Mouse (Mus musculus) NIH3T3 (cell line): ENCODE results near the gene Samd14.

Experiments
- DNase-seq: peaks from one replicate; pipeline ENCODE4 v3.0.0-alpha.2; 2012; ENCODE audit warnings: low read depth

The Samd14 gene

DNA sequence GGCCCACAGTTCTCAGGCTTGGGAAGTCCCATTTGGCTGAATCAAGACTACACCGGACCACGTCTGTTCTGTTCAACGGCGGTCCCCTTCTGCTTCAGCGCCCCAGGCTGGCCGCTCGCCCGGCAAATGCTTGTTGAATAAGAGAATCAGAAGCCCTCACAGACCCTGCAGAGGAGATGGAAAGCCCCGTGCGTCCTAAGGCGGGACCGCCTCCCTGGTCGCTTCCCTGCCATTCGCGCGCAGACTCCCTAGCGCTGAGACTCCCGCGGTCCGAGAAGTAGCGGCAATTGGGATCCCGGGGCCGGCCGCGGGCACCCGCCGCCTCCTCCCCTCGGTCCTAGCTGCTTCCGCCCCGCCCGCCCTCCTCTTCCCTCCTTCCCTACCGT lies at the start of gene Samd14:
TSS of gene Samd14 (plus strand) at position 251 of the 386 bp plus-strand sequence.
- DNase-seq, result peak; percentile 89

DNA sequence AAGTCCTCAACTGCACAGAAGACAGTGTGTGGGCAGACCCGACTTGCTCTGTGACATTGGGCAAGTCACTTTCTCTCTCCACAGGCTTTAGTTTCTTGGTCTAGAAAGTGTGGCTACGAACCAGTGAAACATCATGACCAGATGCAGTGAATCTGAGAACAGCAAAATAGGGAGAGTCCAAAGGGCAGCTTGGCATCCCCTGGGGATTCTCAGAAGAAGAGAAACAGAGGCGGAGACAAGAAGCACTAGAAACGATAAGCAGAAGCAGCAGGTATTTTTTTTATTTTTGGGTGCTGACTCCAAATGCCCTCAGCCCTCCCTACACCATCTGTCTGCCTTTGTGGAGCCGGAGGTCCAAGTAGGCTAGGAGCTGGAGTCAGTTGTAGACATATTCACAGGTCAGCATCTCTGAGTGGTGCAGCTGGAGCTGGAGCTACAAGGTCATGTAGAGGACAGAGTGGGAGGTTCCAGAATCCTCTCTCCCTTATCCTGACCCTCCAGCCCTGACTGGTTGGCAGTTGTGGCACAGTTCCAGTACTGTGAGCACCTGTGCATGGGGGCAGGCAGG lies 47.1 kb upstream of the Samd14 start:
- no peak for DNase-seq

DNA sequence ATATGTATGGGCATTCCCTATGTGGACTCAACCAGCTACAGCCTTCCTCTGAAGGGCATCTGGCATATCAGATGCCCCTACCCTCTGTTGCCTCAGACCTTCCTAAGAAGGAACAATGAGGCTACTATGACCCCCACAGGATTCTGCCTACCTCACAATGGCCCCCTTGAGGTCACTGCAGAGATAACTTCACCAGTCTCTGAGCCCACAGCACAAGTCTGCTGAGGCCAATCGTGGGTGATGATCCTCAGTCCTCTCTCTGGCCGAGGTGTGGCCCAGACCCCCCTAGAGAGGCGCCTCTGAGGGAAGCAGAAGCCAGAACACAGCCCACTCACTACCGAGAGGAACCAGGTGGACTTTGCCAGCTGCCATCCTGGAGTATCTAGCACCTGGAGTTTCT lies 42.3 kb upstream of the Samd14 start, which contains the start of gene Hils1:
TSS of gene Hils1 (plus strand) at position 175 of the 400 bp plus-strand sequence.
- DNase-seq, result no peak

DNA sequence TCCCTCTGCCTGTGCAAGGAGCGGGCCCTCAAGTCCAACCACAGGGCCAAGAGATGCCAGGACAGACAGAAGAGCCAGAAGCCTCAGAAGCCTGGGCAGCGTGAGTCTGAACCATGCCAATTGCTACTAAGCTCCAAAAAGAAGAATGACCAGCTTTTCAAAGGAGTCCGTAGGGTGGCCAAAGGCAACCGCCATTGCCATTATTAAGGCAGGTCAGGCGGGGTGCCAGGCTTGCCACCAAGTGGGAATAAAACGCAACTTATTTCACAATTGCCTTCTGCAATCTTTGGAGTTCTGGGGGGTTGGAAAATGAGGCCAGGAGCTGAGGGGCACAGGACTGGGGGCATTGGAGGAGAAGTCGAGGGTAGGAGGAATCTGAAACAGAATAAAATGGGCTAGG lies 41.5 kb upstream of the Samd14 start:
- peak; percentile 40 for DNase-seq

DNA sequence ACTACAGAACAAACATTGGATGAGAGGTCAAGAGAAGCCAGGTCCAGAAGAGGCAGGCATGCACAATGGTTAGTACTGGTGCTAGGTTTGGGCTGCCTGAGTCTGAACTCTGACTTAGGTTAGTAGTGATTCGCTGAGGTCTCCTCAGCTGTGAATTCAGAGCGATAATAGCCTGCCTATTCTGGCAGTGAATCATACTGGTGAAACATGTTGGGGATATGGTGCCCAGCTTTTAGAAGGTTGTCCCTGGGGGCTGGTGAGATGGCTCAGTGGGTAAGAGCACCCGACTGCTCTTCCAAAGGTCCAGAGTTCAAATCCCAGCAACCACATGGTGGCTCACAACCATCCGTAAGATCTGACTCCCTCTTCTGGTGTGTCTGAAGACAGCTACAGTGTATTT lies 40.0 kb upstream of the Samd14 start:
- peak; percentile 58 for DNase-seq

DNA sequence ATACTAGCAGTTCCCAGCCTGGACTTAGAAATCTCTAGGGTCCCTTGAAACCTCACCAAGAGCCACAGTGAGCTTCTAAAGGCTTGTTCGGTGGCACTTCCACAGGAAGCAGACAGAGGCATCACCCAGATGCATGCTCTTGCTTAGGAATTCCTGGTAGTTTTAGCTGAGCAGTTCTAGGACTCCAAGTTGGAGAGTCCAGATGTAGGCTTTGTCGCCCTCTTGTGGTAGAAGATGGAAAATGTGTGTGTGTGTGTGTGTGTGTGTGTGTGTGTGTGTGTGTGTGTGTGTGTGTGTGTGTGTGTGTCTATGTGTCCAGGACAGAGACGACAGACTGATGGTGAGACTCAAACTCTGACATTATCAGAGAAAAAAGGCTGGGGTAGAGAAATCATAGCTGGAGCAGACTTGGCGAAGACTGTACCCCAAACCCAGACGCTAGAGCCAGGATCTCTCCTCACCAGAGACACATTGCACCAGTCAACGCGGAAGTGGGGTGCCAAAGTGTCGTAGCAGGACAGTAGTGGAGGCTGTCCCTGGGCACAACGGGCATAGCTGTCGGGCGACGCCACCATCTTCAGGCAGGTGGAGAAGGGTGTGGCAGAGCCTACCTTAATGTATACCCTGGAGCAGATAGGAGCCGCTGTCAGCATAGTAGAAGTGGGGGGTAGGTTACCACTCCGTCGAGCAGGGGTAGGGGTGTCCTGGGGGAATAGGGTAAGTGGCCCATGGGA lies 39.3 kb upstream of the Samd14 start:
- peak; percentile 90 for DNase-seq

DNA sequence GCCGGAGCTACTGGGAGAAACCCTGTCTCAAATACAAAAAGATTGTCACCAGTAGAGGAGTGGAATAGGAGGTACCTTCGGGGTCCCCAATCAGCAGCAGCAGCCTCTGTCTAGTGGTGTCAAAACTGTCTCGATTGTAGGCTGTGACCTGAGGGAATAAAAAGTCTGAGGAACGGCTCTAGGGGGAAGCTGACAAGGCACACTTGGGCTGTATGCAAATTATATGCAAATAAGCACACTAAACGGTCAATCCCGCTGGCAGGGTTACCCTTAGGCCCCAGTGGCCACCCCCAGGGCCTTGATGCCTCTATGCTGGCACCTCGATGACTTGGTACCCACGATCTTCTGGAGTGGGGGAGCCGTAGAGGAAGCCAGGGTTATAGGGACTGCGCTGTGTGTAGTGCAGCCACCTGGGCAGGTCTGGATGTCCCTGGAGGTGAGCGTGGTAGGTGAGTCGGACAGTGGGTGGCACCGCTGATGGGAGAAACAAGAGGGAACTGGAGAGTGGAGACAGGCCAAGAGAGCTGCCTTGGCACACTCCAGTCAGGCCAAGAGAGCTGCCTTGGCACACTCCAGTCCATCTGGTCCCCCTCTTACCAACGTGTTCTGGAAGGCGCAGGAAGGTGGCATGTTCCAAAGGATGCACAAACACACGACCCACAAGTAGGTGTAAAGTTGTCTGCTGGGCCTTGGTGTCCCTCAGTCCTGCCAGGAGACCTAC lies 37.6 kb upstream of the Samd14 start:
- no peak for DNase-seq

DNA sequence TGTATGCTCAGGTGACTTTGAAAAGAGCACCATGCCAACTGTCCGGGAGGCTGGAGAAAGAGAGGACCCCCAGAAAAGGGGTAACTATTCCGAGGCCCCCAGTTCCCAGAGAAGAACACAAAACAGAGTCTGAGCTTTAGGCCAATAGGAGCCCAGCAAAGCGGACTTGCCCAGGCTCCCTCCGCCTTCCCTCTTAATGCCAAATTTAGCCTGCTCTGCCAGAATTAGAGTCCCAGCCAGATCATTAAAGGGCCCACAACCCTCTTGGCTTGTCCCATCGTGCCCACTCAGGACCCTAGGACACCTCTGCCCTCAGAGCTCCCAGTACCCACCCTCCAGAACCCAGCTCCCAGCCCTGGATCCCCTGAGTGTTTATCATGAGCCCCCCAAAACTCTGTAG lies 36.8 kb upstream of the Samd14 start:
- DNase-seq, result no peak

DNA sequence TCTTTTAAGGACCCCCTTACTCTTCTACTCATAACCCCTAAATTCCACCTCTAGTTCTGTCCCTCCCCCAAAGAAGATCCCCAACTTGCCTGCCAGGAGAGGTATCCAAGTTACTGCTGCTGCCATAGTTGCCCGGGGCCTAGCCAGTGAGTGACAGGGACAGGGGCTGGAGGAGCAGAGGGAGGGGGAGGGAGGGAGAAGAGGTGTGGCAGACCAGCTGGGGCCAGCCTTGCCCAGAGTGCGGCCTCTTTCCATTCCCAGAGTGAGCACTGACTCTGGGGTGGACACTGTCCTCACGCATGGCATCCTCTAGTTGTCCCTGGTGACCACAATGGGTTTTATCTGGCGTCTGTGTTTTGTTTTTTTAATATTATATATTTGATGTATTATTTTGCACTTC lies 36.4 kb upstream of the Samd14 start:
- DNase-seq, result no peak

DNA sequence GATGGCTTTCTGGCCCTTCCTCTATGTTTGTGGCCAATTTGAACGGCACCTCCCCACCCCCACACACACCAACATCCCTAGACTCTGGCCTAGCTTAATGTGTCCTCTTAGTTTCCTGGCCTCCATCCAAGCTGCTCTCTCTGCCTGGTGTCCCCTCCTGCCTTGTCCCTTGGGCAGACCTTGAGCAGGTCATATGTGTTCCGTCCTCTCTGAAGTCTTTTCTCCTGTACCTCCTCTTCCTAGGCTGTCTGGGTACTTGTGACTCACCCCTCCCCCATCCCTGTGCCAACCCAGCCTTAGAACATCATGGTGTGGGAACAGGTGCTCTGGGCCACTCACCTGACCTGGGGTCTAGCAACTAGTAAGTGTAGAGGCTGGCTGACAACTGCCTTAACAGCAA lies 34.7 kb upstream of the Samd14 start:
- DNase-seq, result no peak

DNA sequence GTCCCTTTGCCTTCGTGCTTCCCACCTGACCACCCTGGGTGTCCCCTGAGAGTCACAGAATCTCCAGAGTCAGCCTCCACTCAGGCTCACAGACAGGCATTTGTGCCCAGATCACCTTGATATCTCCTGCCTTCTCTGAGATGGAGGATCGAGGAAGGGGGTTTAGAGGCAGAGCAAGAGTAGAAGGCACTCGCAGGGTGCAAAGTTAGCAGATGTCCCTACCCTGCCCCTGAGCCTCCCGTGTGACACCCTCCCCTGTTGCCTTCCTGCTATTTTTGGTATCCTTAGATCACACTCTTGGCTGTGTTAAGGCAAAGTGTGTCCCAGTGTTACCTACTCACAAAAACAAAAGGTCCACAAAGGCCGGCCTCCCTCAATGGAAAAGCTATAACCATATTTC lies 33.5 kb upstream of the Samd14 start, which contains the start of gene Sgca:
TSS of gene Sgca (minus strand) at position 129 of the 400 bp plus-strand sequence.
- no peak for DNase-seq

DNA sequence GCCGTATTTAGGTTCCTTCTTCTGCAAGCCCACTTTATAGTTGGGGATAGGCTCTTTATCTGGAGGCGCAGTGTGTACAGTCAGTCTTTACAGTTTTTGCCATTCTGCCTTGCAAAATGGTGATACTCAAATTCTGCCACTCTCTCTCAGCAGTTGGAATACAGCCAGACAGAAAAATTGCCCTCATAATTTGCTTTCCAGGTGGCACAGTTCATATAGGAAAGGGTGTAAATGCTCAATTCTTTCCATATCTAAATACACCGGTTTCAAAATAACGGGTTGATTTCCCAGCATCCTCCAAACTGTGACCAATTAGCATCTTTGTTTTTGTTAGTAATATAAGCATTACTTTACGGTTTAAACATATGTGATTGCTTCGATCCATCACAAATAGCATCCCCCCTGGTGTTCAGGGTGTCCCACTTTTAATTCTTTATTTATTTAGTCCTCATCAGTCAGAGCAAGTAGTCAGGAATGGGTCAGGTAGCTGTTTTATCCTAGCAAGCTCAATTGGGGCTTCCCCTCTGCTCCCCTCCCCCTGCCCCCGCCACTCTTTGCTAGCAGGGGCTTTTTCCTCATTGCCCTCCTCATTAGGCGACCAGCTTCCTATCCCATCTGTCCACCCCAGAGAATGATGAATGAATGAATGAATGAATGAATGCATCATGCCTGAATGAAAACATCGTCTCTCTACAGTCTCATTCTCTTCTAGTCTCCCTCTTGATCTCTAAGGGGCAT lies 31.3 kb upstream of the Samd14 start:
- DNase-seq, result no peak

DNA sequence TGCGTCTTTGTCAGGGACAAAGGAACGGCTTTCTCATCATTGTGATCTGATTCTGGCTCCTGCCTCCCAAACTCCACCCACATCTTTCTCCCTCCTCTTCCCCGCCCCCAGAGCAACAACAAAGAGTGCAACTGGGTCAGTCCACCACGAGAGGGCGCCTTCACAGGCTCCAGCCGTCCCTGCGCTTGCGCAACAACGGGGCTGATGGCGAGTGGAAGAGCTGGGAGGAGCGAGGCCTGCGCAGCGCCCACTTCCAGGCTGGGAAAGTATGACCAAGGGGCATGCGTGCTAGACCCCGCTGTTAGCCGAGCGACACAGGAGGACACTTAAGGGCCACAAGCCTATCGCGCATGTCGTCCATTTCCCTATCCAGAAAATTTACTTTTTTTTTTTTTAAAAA lies 30.7 kb upstream of the Samd14 start:
- peak; percentile 99 for DNase-seq

DNA sequence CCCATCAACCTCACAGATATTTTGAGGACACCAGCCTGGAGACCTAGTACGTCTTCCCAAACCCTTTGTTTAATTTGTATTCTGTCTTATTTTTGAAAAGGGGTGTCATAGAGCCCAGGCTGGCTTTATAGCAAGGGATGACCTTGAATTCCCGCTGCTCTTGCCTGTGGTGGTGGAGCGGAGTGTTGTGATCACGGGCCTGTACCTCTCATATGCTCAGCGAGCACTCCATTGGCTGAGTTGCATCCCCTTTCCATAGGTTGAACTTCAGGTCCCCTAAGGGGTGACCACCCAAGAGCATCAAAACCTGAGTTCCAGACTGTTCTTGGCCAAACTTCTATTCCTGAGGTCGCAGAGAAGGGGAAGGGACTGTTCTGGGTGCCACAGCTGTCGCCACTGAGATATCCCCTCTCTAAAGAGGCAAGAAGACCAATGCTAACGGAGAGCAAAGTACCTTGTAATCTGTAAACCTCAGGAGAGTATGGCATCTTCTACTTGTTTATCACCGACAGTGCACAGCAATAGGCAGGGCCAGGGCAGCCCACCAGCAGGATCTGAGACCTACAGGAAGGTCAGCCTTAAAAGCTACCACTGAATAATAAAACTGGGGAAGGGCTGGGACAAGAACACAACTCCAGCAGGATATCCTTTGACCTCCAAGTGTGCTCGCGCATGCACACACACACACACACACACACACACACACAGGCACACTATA lies 30.1 kb upstream of the Samd14 start:
- no peak for DNase-seq

DNA sequence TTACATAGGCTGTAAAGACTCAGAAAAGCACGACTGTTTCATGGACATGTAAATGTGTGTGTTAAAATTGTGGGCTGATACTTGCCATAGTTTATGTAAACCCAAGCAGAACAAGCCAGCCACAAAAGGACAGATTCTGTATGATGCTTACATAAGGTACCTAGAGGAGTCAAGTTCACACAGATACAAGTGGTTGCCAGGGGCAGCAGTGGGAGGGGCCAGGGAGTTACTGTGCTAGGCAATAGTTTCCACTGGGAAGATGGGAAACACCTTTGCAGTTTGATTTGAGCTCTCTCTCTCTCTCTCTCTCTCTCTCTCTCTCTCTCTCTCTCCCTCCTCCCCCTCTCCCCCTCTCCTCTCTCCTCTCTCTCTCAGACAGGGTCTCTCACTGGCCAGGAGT lies 24.5 kb upstream of the Samd14 start:
- peak; percentile 38 for DNase-seq

DNA sequence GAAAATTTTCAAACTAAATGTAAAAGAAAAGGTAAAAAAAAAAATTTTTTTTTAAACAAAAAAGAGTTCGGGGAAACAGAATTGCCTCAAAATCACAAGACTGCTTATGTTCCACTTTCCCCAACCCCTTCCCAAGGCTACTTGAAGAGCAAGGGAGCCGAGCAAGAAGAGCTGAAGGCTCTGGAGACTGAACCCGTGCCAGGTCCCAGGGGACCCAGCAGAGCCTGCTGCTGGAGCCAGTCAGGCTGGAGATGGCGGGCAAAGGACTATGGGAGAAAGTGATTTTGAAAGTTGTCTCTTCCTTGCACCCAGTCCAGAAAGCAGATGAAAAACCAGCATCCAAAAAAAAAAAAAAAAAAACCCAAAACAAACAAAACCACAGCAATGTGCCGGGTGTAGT lies 23.9 kb upstream of the Samd14 start:
- DNase-seq, result no peak

DNA sequence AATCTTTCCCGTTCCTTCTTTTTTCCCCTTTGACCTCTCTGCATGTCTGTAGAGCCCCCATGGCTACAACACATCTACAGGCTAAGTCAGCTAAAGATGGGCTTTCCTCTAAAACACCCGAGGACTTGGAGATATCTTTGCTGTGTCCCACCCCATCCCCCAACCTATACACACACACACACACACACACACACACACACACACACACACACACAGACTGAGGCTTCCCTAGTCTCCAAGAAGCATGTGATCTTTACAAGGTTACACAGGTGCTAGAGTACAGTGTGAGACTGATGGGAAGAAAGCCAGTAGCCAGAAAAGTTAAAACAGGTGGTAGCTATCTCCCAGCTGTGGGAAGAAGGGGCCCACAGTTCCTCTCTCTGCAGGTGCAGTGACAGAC lies 23.2 kb upstream of the Samd14 start:
- no peak for DNase-seq

DNA sequence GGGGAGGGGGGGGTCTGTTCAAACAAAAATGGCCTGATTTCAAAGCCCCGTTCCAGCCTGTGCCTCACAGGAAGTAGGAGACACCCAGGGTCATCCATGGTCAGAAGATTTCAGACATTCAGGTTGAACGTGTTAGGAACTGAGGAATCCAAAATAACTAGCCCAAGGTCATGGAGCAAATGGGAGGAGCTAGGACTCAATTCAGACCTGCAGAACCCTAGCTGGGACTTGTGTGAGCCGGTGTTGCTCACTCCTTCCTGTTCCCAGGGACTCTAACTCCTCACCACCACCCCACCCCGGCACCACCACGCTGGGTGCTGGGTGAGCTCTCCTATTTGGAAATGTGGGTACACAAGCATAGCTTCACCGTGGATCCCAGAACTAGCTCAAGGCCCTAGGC lies 22.3 kb upstream of the Samd14 start:
- no peak for DNase-seq

DNA sequence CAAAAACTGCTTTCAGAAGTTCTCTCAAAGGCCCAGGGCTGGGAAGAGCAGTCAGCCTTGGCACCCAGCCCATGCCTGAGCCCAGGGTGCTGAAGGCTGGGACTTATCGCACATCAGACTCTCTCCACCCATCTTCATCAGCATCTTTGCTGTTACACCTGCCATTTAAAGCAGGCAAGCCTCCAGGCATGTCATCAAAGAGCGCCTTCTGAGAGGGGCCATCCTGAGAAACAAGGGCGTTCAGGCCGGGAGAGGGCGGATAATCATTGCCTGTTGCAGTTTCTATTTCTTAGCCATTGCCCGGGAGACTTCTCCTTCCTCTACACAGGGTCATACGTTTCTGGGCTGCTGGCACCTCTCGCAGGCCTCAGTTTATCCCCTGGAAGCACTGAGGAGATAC lies 21.8 kb upstream of the Samd14 start:
- no peak for DNase-seq

DNA sequence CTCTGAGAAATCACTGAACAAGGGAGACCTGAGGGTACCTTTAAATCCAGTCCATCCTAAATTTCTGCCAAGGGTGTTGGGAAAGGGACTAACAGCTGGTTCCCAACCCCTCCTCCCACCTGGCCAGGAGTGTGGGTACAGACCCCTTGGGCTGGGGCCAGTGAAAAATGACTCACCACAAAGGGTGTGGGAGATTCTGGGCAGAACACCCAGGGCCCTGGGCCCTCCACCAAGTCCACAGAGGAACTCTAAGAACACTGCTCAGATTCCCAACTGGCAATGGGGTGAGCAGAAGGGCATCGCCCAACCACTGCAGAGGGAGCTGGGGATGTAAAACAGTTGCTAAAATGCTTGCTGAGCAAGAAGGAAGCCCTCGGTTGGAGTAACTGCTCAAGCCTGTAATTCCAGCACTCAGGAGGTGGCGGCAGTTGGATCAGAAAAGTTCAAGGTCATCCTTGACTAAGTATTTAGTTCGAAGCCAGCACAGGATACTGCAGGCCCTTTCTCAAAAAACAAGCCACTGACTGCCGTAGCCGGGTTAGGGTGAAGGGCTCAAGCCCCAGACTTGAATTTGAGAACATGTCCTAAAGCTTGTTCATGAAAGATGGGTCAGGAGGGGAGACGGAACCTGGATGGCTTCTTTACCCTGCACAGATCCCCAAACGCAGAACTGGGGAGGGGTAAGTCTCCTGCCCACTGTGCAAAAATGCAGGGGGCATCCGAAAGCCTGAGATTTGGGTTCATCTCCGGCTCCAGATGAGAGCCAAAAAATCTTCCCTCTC lies 20.7 kb upstream of the Samd14 start:
- DNase-seq, result peak; percentile 81

DNA sequence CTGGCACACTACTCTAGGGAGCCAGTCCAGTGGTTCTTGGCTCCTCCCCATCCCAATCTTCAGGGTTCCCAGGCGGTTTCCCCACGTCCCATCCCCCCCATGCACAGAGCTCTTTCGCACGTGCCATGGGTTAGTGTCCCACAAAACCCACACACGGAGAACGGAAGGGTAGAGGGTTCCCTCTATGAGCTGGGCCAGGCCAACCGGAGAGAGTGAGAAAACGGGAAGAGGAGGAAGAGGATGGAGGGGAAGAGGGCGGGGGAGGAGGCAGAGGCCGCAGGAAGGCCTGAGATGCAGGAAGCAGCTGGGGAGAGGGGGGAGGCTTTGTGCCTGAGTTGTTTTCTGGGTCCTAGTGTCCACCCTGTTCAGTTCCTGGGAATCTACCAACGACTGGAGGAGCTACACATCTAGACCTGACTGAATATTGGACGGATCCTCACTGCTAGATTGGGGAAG lies 20.1 kb upstream of the Samd14 start:
- peak; percentile 93 for DNase-seq
